Mouse (Mus musculus) testis, adult 2 months (tissue): Measurements from ENCODE around the gene Fam189a1. TPM values are rescaled to one million over a fixed set of nuclear protein-coding genes. Genes with fewer than 3 reads are reported as not detected.

Source experiments
- H3K27ac ChIP-seq: fragments of 200-500 bp; 2 replicates; pipeline ENCODE4 v1.5.1; 2012; ENCODE audit warnings: low read depth, low read length; ENCODE audit not compliant: control insufficient read depth, insufficient read depth
- H3K27me3 ChIP-seq: fragments of 200-500 bp; 2 replicates; pipeline ENCODE4 v1.6.1; 2012; ENCODE audit warnings: mild to moderate bottlenecking, low read length, moderate library complexity; ENCODE audit not compliant: control insufficient read depth, insufficient read depth
- H3K36me3 ChIP-seq: fragments of 200-500 bp; 2 replicates; pipeline ENCODE4 v1.6.1; 2012; ENCODE audit warnings: mild to moderate bottlenecking, low read length; ENCODE audit not compliant: control insufficient read depth, insufficient read depth
- H3K4me1 ChIP-seq: fragments of 200-500 bp; 2 replicates; pipeline ENCODE4 v1.6.1; 2012; ENCODE audit warnings: low read length; ENCODE audit not compliant: control insufficient read depth, insufficient read depth
- H3K4me3 ChIP-seq: fragments of 200-500 bp; 2 replicates; pipeline ENCODE4 v1.5.1; 2012; ENCODE audit warnings: low read depth, mild to moderate bottlenecking, low read length, moderate library complexity, mixed read lengths; ENCODE audit not compliant: control insufficient read depth
- CTCF ChIP-seq: fragments of 200-500 bp; IDR thresholded peaks from 2 replicates; pipeline ENCODE4 v1.5.1; 2012; ENCODE audit warnings: low read depth, mild to moderate bottlenecking, inconsistent platforms, low read length, moderate library complexity; ENCODE audit not compliant: control insufficient read depth, insufficient read depth, insufficient replicate concordance
- POLR2A ChIP-seq: fragments of 200-500 bp; IDR thresholded peaks from 2 replicates; pipeline ENCODE4 v1.6.1; 2012; ENCODE audit warnings: low read depth, mild to moderate bottlenecking, inconsistent platforms, low read length, moderate library complexity; ENCODE audit not compliant: control insufficient read depth
- polyA plus RNA-seq: library from polyadenylated mRNA; depleted of rRNA; stranded (reverse); fragments of >200 nt; gene quantifications from 2 replicates; pipeline ENCODE4 v1.2.3, GENCODE M21; 2012

Gene Fam189a1
- polyA plus RNA-seq, 1 experiment = 1.1 TPM

DNA sequence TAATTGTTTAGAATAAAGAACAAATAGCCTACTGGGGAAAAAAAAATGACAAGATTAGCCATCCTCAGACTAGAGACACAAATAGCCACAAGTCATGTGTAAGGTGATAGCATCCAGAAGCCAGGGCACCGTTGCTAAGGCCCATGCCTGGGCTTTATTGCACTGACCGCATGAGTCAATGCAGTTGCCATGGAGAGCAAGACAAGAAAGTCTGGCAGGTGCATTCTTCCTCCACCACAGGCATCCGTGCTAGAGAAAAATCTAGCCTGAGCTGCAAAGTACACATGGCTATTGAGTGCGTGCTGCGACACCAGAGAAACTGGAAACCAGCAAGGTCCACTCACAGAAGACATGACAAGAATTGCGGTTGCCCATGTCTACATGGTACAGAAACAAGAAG is 347.5 kb downstream of the Fam189a1 start:
- no peak overlapping the region for H3K4me3 ChIP-seq
- TF ChIP-seq CTCF = no peak
- TF ChIP-seq POLR2A = no peak
- no peaks in the 10 kb centered on the region for H3K36me3 ChIP-seq
- H3K27ac ChIP-seq = no peak overlapping the region
- no peaks in the 10 kb centered on the region for H3K27me3 ChIP-seq
- no peaks in the 10 kb centered on the region for H3K4me1 ChIP-seq

DNA sequence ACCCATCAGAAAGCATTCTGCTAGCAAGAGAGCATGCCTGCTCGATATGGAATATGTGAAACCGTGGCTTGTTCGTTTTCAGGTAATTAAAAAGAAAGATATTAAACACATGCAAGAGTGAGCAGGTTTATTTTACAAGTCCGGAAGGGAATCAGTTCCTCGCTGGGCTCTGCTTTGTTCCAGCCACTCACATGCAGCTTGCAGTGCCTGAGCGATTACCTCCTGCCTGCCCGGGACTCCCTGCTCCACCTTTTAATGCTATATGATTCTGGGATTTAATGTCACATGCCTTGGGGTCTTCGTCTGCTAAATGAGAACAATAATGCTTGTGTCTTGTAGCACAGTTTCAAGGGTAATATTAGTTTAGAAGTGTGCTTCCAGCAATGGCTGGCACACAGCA is 351.3 kb downstream of the Fam189a1 start:
- Histone ChIP-seq H3K36me3 (no peaks in the 10 kb centered on the region), H3K4me1 (no peaks in the 10 kb centered on the region), H3K27ac (no peak overlapping the region), H3K27me3 (no peaks in the 10 kb centered on the region), H3K4me3 (no peak overlapping the region)
- TF ChIP-seq POLR2A (no peak), CTCF (no peak)

DNA sequence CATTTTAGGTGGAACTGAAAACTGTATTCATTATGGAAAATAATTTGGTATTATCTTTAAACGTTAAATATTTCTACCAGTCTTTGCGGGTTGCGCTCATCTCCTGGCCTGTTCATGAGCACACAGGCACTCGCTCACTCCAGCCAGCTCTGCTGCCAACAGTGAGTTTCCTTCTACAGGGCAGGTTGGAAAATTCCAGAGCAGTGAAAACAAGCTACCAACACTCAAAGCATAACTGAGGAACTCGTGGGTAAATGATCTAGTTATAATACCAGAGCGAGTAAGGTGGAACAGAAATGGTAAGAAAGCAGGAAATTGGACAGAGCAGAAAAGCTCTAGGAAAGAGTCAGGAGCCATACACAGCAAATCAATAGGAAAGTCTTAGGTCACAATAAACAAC is 360.8 kb downstream of the Fam189a1 start:
- no peak for TF ChIP-seq CTCF
- TF ChIP-seq POLR2A = no peak
- H3K4me1 ChIP-seq = no peaks in the 10 kb centered on the region
- H3K27me3 ChIP-seq = no peaks in the 10 kb centered on the region
- H3K4me3 ChIP-seq = no peak overlapping the region
- H3K27ac ChIP-seq = no peak overlapping the region
- H3K36me3 ChIP-seq = no peaks in the 10 kb centered on the region

DNA sequence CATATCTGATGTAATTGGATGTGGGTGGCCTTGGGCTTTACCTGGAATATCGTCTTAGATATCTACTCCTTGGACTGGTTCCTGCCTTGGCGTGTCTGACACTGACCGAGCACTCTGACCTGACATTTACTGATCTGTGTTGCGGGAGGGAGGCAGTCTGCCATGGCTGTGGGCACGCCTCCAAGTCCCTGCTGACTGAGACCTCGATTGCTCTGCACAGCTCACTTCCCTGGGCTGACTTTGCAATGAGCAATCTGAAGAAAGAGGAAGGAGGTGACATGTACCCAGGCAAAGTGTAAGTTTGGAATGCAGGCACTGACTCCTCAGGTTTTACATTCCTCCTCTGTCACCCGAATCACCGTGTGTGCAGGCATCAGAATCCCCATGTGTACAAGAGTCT is 364.3 kb downstream of the Fam189a1 start:
- no peak overlapping the region for H3K27ac ChIP-seq
- no peaks in the 10 kb centered on the region for H3K36me3 ChIP-seq
- H3K4me3 ChIP-seq = no peak overlapping the region
- no peaks in the 10 kb centered on the region for H3K27me3 ChIP-seq
- TF ChIP-seq CTCF (no peak), POLR2A (no peak)
- H3K4me1 ChIP-seq = no peaks in the 10 kb centered on the region

DNA sequence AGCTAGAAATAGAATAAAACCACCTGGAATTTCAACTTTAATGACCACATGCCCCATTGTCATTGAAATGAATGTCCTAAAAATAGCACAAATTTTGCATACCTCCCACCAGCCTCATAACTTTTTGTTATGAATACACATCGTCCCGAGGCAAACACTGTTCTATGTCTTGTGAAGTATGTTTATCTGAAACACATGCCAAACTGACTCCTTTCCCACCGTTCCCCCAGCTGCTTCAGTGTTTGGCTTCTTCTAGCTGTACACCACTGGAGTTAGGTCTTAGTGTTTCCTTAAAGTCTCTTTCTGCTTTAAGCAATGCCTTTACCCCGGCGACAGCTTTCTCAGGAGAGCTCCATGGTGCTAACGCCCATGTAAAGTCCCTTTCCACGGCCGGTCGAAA is 365.2 kb downstream of the Fam189a1 start:
- Histone ChIP-seq H3K36me3 (no peaks in the 10 kb centered on the region), H3K4me1 (no peaks in the 10 kb centered on the region), H3K27me3 (no peaks in the 10 kb centered on the region), H3K4me3 (no peak overlapping the region), H3K27ac (no peak overlapping the region)
- TF ChIP-seq POLR2A (no peak), CTCF (no peak)

DNA sequence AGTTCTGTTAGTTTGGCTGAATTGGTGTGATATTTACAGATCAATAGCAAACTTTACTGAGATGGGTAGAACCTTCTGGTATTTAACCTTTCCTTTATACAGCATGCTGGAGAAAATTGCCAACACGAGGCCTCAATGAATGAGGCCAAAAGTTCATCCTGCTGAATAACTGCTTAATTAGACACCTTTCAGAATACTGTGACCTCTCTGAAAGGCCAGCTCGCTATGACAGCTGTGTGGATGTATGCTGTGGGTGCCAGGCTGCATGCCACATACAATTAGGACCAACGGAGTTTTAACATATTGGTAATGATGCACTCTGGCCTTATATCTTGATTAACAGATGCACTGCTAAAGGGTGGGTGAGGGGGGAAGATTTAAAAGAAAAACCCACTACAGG is 371.3 kb downstream of the Fam189a1 start:
- TF ChIP-seq CTCF (no peak), POLR2A (no peak)
- H3K36me3 ChIP-seq = no peaks in the 10 kb centered on the region
- no peak overlapping the region for H3K4me3 ChIP-seq
- no peaks in the 10 kb centered on the region for H3K27me3 ChIP-seq
- no peaks in the 10 kb centered on the region for H3K4me1 ChIP-seq
- H3K27ac ChIP-seq = no peak overlapping the region

DNA sequence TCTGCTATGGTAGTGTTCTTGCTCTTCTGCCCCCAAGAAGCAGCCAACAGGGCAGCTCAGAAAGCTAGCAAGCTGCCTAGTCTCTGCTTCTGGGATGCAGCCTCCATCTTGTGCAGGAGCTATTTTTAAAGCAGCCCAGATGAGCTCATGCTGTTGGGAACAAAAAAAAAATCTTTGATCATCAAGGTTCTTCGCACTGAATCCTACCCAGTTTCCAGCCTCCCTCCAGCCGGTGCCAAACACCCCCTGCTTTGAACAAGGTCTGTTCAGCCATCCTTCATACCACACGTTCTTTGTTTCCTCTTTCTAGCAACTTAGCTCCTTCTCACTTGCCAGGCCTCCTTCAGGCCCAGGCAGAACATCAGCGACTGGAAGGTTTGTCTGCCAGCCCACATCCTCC is 376.9 kb downstream of the Fam189a1 start:
- Histone ChIP-seq H3K4me1 (no peaks in the 10 kb centered on the region), H3K27ac (no peak overlapping the region), H3K4me3 (no peak overlapping the region), H3K36me3 (no peaks in the 10 kb centered on the region), H3K27me3 (no peaks in the 10 kb centered on the region)
- TF ChIP-seq CTCF = no peak
- no peak for TF ChIP-seq POLR2A
